Mouse (Mus musculus): ENCODE results near the gene Slc16a11. TPM values are rescaled to one million over a fixed set of nuclear protein-coding genes. Genes with fewer than 3 reads are reported as not detected.

Slc16a11 gene
- polyA plus RNA-seq, 1 experiment from 2014 or later, result 1.0 TPM

DNA sequence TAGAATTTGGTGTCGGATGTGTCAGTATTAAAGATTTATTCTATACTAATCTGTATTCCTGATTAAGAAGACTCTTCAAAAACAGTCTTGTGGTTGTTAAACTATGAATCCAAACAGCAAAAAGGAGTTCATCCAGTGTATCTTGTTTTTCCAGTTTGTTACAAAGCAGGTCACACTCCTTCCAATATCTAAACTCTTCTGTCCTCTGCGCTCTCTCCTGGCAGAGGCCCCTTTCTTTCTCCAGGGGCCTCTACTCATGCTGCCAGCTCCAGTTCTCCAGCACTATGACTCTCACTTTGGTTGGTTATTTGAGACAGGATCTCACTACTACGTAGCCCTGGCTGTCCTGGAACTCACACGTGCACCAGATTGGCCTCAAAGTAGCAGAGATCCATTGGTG is 53.3 kb downstream of the Slc16a11 start:
- Histone ChIP-seq H3K27me3 (ENCODE audit: control insufficient read depth, insufficient read depth, low read length) (no peaks in the 10 kb centered on the region), H3K4me1 (replicated peaks; ENCODE audit: control insufficient read depth, insufficient read depth, low read length) (no peaks in the 10 kb centered on the region)
- 83% methylated on average over 4 of the region's 4 CpGs for WGBS

More for the DNA sequence above, 53.3 kb downstream of the Slc16a11 start:
- Histone ChIP-seq H3K4me2 (ENCODE audit: low read depth, low read length, severe bottlenecking) (no peak overlapping the region), H3K27ac (ENCODE audit: low read depth, low read length) (no peak overlapping the region), H3K36me3 (ENCODE audit: control insufficient read depth, insufficient read depth, low read length) (no peaks in the 10 kb centered on the region), H3K9ac (ENCODE audit: low read length) (no peak overlapping the region), H3K9me3 (ENCODE audit: control insufficient read depth, low read length) (no peaks in the 10 kb centered on the region), H3K4me3 (ENCODE audit: low read depth, low read length) (no peak overlapping the region)
- DNase-seq (ENCODE audit: low spot score) (no peak), ATAC-seq (replicated peaks; ENCODE audit: low FRiP score) (no peak)

MicroRNAs encoded within 50 kb of the gene (microRNA counts, 519-probe panel; counts per million panel counts)
- microRNA mmu-miR-195, result 3,327 counts per million, percentile 15 among the panel's probes with 10 or more counts
- microRNA mmu-miR-497, result 31.2 counts per million

Small RNA genes within 50 kb of the gene (microRNA-seq; reads per million reads assigned to microRNA genes)
- gene Mir195a (ENCODE audit: insufficient number of aligned reads) (518 reads per million, percentile 59 among the genes with 10 or more reads in this experiment), gene Mir497 (ENCODE audit: insufficient number of aligned reads) (not detected), gene Mir497b (ENCODE audit: insufficient number of aligned reads) (not detected)

Other genes starting within 250 kb of the Slc16a11 start
- 3.2 and 6.4 TPM in 2 replicates for gene Cldn7, start 248.0 kb upstream of the Slc16a11 start, polyA plus RNA-seq (2014; fragmentation: Nextera tagmentation; extraction: Ambion mirVana)
- gene Ctdnep1, start 231.6 kb upstream of the Slc16a11 start, polyA plus RNA-seq (2014; fragmentation: Nextera tagmentation; extraction: Ambion mirVana), result 20.4 and 28.0 TPM in 2 replicates
- gene Elp5, start 230.2 kb upstream of the Slc16a11 start, polyA plus RNA-seq (2014; fragmentation: Nextera tagmentation; extraction: Ambion mirVana), result 144 and 156 TPM in 2 replicates
- gene Gabarap, start 221.6 kb upstream of the Slc16a11 start, polyA plus RNA-seq (2014; fragmentation: Nextera tagmentation; extraction: Ambion mirVana), result 472 and 477 TPM in 2 replicates
- 61.4 and 63.0 TPM in 2 replicates for gene Phf23, start 217.0 kb upstream of the Slc16a11 start, polyA plus RNA-seq (2014; fragmentation: Nextera tagmentation; extraction: Ambion mirVana)
- 43.9 and 47.6 TPM in 2 replicates for gene Dvl2, start 212.2 kb upstream of the Slc16a11 start, polyA plus RNA-seq (2014; fragmentation: Nextera tagmentation; extraction: Ambion mirVana)
- gene Acadvl, start 197.3 kb upstream of the Slc16a11 start, polyA plus RNA-seq (2014; fragmentation: Nextera tagmentation; extraction: Ambion mirVana), result 44.0 and 47.6 TPM in 2 replicates
- 18.2 and 21.5 TPM in 2 replicates for gene Dlg4, start 195.8 kb upstream of the Slc16a11 start, polyA plus RNA-seq (2014; fragmentation: Nextera tagmentation; extraction: Ambion mirVana)
- 0.88 and 0.99 TPM in 2 replicates for gene Asgr1, start 158.7 kb upstream of the Slc16a11 start, polyA plus RNA-seq (2014; fragmentation: Nextera tagmentation; extraction: Ambion mirVana)
- gene Asgr2, start 120.1 kb upstream of the Slc16a11 start, polyA plus RNA-seq (2014; fragmentation: Nextera tagmentation; extraction: Ambion mirVana), result not detected in 2 replicates
- gene Mgl2, start 82.4 kb upstream of the Slc16a11 start, polyA plus RNA-seq (2014; fragmentation: Nextera tagmentation; extraction: Ambion mirVana), result not detected in 2 replicates
- gene Clec10a, start 56.6 kb upstream of the Slc16a11 start, polyA plus RNA-seq (2014; fragmentation: Nextera tagmentation; extraction: Ambion mirVana), result 0.44 TPM in 1 of 2 replicates, not detected in the other
- 14.6 and 15.8 TPM in 2 replicates for gene Slc16a13, start 8.3 kb downstream of the Slc16a11 start, polyA plus RNA-seq (2014; fragmentation: Nextera tagmentation; extraction: Ambion mirVana)
- 4.9 and 6.8 TPM in 2 replicates for gene Bcl6b, start 17.0 kb downstream of the Slc16a11 start, polyA plus RNA-seq (2014; fragmentation: Nextera tagmentation; extraction: Ambion mirVana)
- 202 and 223 TPM in 2 replicates for gene 0610010K14Rik, start 25.2 kb downstream of the Slc16a11 start, polyA plus RNA-seq (2014; fragmentation: Nextera tagmentation; extraction: Ambion mirVana)
- 9.8 and 9.9 TPM in 2 replicates for gene Gm21988, start 27.1 kb downstream of the Slc16a11 start, polyA plus RNA-seq (2014; fragmentation: Nextera tagmentation; extraction: Ambion mirVana)
- 97.8 and 110 TPM in 2 replicates for gene Rnasek, start 27.1 kb downstream of the Slc16a11 start, polyA plus RNA-seq (2014; fragmentation: Nextera tagmentation; extraction: Ambion mirVana)
- gene Alox12, start 42.6 kb downstream of the Slc16a11 start, polyA plus RNA-seq (2014; fragmentation: Nextera tagmentation; extraction: Ambion mirVana), result 2.5 and 2.7 TPM in 2 replicates
- not detected in 2 replicates for gene Alox12e, start 109.9 kb downstream of the Slc16a11 start, polyA plus RNA-seq (2014; fragmentation: Nextera tagmentation; extraction: Ambion mirVana)
- gene Alox15, start 139.3 kb downstream of the Slc16a11 start, polyA plus RNA-seq (2014; fragmentation: Nextera tagmentation; extraction: Ambion mirVana), result 0.17 and 0.21 TPM in 2 replicates
- gene Pelp1, start 197.3 kb downstream of the Slc16a11 start, polyA plus RNA-seq (2014; fragmentation: Nextera tagmentation; extraction: Ambion mirVana), result 51.0 and 52.2 TPM in 2 replicates
- gene Arrb2, start 219.9 kb downstream of the Slc16a11 start, polyA plus RNA-seq (2014; fragmentation: Nextera tagmentation; extraction: Ambion mirVana), result 44.0 and 47.9 TPM in 2 replicates
- gene Med11, start 239.2 kb downstream of the Slc16a11 start, polyA plus RNA-seq (2014; fragmentation: Nextera tagmentation; extraction: Ambion mirVana), result 40.9 and 46.0 TPM in 2 replicates
- 0.21 and 0.27 TPM in 2 replicates for gene Zmynd15, start 246.7 kb downstream of the Slc16a11 start, polyA plus RNA-seq (2014; fragmentation: Nextera tagmentation; extraction: Ambion mirVana)
- 0.81 and 1.1 TPM in 2 replicates for gene Cxcl16, start 247.2 kb downstream of the Slc16a11 start, polyA plus RNA-seq (2014; fragmentation: Nextera tagmentation; extraction: Ambion mirVana)